Mouse (Mus musculus) embryonic facial prominence, embryonic 11.5 days (tissue): ENCODE results near the gene Cep89. TPM values are rescaled to one million over a fixed set of nuclear protein-coding genes. Genes with fewer than 3 reads are reported as not detected.
A peak's percentile ranks its signal among the peaks of the same experiment; 100 is the strongest.

ENCODE experiments used
- ATAC-seq: fragments of 200-750 bp; cut with Nextera tagmentation; replicated peaks from 2 replicates; pipeline ENCODE4 v1.8.0; 2017; ENCODE audit warnings: low read depth; ENCODE audit not compliant: insufficient number of reproducible peaks, low FRiP score, low TSS enrichment
- DNase-seq: peaks from one replicate; pipeline ENCODE4 v3.0.0-alpha.2; 2015; ENCODE audit warnings: low spot score
- H3K27ac ChIP-seq: fragments of 300-500 bp; sonication (generic); replicated peaks from 2 replicates; pipeline ENCODE4 v1.5.1; 2014; ENCODE audit warnings: mild to moderate bottlenecking, low read depth, low read length, control low read depth
- H3K27me3 ChIP-seq: fragments of 300-500 bp; sonication (generic); 2 replicates; pipeline ENCODE4 v1.6.1; 2014; ENCODE audit warnings: mild to moderate bottlenecking, low read length, moderate library complexity, mixed read lengths; ENCODE audit not compliant: control insufficient read depth, insufficient read depth
- H3K36me3 ChIP-seq: fragments of 300-500 bp; sonication (generic); replicated peaks from 2 replicates; pipeline ENCODE4 v1.6.1; 2014; ENCODE audit warnings: low read depth, mild to moderate bottlenecking, low read length, moderate library complexity, mixed read lengths; ENCODE audit not compliant: control insufficient read depth, insufficient read depth
- H3K4me1 ChIP-seq: fragments of 300-500 bp; sonication (generic); 2 replicates; pipeline ENCODE4 v1.6.1; 2014; ENCODE audit warnings: low read length, mixed read lengths; ENCODE audit not compliant: control insufficient read depth, insufficient read depth
- H3K4me2 ChIP-seq: fragments of 300-500 bp; sonication (generic); 2 replicates; pipeline ENCODE4 v1.6.1; 2014; ENCODE audit warnings: low read depth, mild to moderate bottlenecking, control low read depth, low read length, moderate library complexity
- H3K4me3 ChIP-seq: fragments of 300-500 bp; sonication (generic); 2 replicates; pipeline ENCODE4 v1.5.1; 2014; ENCODE audit warnings: low read depth, low read length, control low read depth
- H3K9ac ChIP-seq: fragments of 300-500 bp; sonication (generic); replicated peaks from 2 replicates; pipeline ENCODE4 v1.6.1; 2014; ENCODE audit warnings: mild to moderate bottlenecking, control low read depth, low read length
- H3K9me3 ChIP-seq: fragments of 300-500 bp; sonication (generic); replicated peaks from 2 replicates; pipeline ENCODE4 v1.6.1; 2016; ENCODE audit warnings: mild to moderate bottlenecking, low read length, inconsistent platforms, mixed read lengths; ENCODE audit not compliant: control insufficient read depth
- WGBS: fragments of 180-500 bp; shearing (Covaris S2); extraction: QIAGEN DNeasy Blood & Tissue Kit; methylation state at CpG from one replicate; pipeline ENCODE4 v1.1.7; 2014; 5-methylcytosine and 5-hydroxymethylcytosine counted together
- polyA plus RNA-seq: library from polyadenylated mRNA; unstranded; fragments of >200 nt; fragmentation: Nextera tagmentation; extraction: Ambion mirVana; gene quantifications from 2 replicates; pipeline ENCODE4 v1.2.1, GENCODE M21; 2014

Cep89 gene
- 37.5 and 41.1 TPM in 2 replicates for polyA plus RNA-seq

- Histone ChIP-seq H3K4me1 (no peaks in the 10 kb centered on the region), H3K27ac (no peak within 1 kb of the TSS), H3K4me3 (peak within 1 kb of the TSS; percentile 67), H3K9me3 (no peaks in the 10 kb centered on the region), H3K36me3 (no peaks in the 10 kb centered on the region), H3K4me2 (peak within 1 kb of the TSS; percentile 73), H3K27me3 (no peaks in the 10 kb centered on the region), H3K9ac (peak within 1 kb of the TSS; percentile 62)
- peak; percentile 97 for DNase-seq
- ATAC-seq = peak; percentile 94
- whole genome bisulfite sequencing = under 1% methylated on average over 28 of the region's 28 CpGs
These were observed at the start of gene Cep89, which contains the start of gene Faap24 for GRCm38 (mm10) chr7:35396542-35397168. Gene Cep89, plus strand, starts transcription at chr7:35397035. Gene Faap24, minus strand, starts transcription at chr7:35396836.

GRCm38 (mm10) chr7:35347918-35348700 is 48.7 kb upstream of the Cep89 start:
- Histone ChIP-seq H3K27ac (no peak overlapping the region), H3K4me2 (no peak overlapping the region), H3K9ac (no peak overlapping the region), H3K4me1 (no peaks in the 10 kb centered on the region), H3K4me3 (no peak overlapping the region), H3K36me3 (no peaks in the 10 kb centered on the region), H3K9me3 (no peaks in the 10 kb centered on the region), H3K27me3 (no peaks in the 10 kb centered on the region)
- DNase-seq (no peak), ATAC-seq (no peak)
- 67% methylated on average over 17 of the region's 18 CpGs for WGBS

GRCm38 (mm10) chr7:35349022-35349421 is 47.8 kb upstream of the Cep89 start:
- no peak for DNase-seq
- no peak for ATAC-seq
- Histone ChIP-seq H3K9me3 (no peaks in the 10 kb centered on the region), H3K27ac (no peak overlapping the region), H3K4me1 (no peaks in the 10 kb centered on the region), H3K27me3 (no peaks in the 10 kb centered on the region), H3K4me2 (no peak overlapping the region), H3K4me3 (no peak overlapping the region), H3K9ac (no peak overlapping the region), H3K36me3 (no peaks in the 10 kb centered on the region)
- 91% methylated on average over 4 of the region's 4 CpGs for WGBS

- no peak overlapping the region for H3K27ac ChIP-seq
- H3K4me3 ChIP-seq = no peak overlapping the region
- 88% methylated on average over 8 of the region's 8 CpGs for WGBS
- DNase-seq (no peak), ATAC-seq (no peak)
- no peak overlapping the region for H3K9ac ChIP-seq
- no peak overlapping the region for H3K4me2 ChIP-seq
- H3K9me3 ChIP-seq = no peaks in the 10 kb centered on the region
- H3K36me3 ChIP-seq = no peaks in the 10 kb centered on the region
- H3K4me1 ChIP-seq = no peaks in the 10 kb centered on the region
- H3K27me3 ChIP-seq = no peaks in the 10 kb centered on the region
These were observed 46.8 kb upstream of the Cep89 start for GRCm38 (mm10) chr7:35349886-35350684.

GRCm38 (mm10) chr7:35351155-35351554 is 45.7 kb upstream of the Cep89 start:
- H3K9me3 ChIP-seq = no peaks in the 10 kb centered on the region
- 96% methylated on average over 3 of the region's 3 CpGs for whole genome bisulfite sequencing
- H3K27me3 ChIP-seq = no peaks in the 10 kb centered on the region
- H3K4me1 ChIP-seq = no peaks in the 10 kb centered on the region
- no peak overlapping the region for H3K4me3 ChIP-seq
- H3K36me3 ChIP-seq = no peaks in the 10 kb centered on the region
- H3K9ac ChIP-seq = no peak overlapping the region
- DNase-seq (no peak), ATAC-seq (no peak)
- no peak overlapping the region for H3K27ac ChIP-seq
- H3K4me2 ChIP-seq = no peak overlapping the region

GRCm38 (mm10) chr7:35353306-35353705 is 43.5 kb upstream of the Cep89 start:
- WGBS = 93% methylated on average over 15 of the region's 15 CpGs
- Histone ChIP-seq H3K4me1 (no peaks in the 10 kb centered on the region), H3K27ac (no peak overlapping the region), H3K4me3 (no peak overlapping the region), H3K4me2 (no peak overlapping the region), H3K9ac (no peak overlapping the region), H3K36me3 (no peaks in the 10 kb centered on the region), H3K27me3 (no peaks in the 10 kb centered on the region), H3K9me3 (no peaks in the 10 kb centered on the region)
- ATAC-seq = no peak
- no peak for DNase-seq

- no peaks in the 10 kb centered on the region for H3K36me3 ChIP-seq
- H3K9me3 ChIP-seq = no peaks in the 10 kb centered on the region
- H3K4me2 ChIP-seq = no peak overlapping the region
- H3K4me3 ChIP-seq = no peak overlapping the region
- H3K9ac ChIP-seq = no peak overlapping the region
- H3K4me1 ChIP-seq = no peaks in the 10 kb centered on the region
- no peak overlapping the region for H3K27ac ChIP-seq
- no peaks in the 10 kb centered on the region for H3K27me3 ChIP-seq
- no peak for ATAC-seq
- no peak for DNase-seq
- WGBS = 80% methylated on average over 5 of the region's 5 CpGs
These were observed 41.4 kb upstream of the Cep89 start for GRCm38 (mm10) chr7:35355303-35355872.
